Mouse (Mus musculus): ENCODE data around the gene Zmiz2.

DNA sequence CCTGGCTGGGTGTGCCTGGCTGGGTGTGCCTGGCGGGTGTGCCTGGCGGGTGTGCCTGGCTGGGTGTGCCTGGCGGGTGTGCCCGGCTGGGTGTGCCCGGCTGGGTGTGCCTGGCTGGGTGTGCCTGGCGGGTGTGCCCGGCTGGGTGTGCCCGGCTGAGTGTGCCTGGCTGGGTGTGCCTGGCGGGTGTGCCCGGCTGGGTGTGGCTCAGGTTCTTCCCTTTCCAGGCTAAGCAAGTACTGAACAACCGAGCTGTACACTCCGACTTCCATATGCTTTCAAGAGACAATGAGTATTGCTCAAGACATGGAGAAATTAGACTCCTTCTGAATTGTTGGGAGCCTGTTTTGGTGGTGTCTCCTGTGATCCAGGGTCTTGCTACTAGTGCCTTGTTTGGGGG lies 24.4 kb downstream of the Zmiz2 start:
- TF ChIP-seq CTCF (IDR thresholded peaks at IDR 0.05; ENCODE audit: low read depth) (no peak), EP300 (optimal IDR thresholded peaks at IDR 0.05) (no peak)
